Mouse (Mus musculus) frontal cortex, postnatal 36 days (tissue): ENCODE data around the gene Rnf214.
"Not testable (repeated sequence)": the region's sequence is repeated elsewhere in the genome, so short reads cannot be mapped to it uniquely, and the experiment has no call there.

Source experiments
- DNase-seq, 2 experiments: peaks; one replicate each; pipeline ENCODE4 v3.0.0; 2022; ENCODE audit warnings: low spot score in 2 of 2

Gene Rnf214

GRCm38 (mm10) chr9:45850528-45851155 lies 56.1 kb downstream of the Rnf214 start:
- no peak for DNase-seq

GRCm38 (mm10) chr9:45849528-45850408 lies 56.9 kb downstream of the Rnf214 start:
- peak; percentile 67 to 83 for DNase-seq

GRCm38 (mm10) chr9:45846891-45847460 lies 59.7 kb downstream of the Rnf214 start:
- no peak for DNase-seq

GRCm38 (mm10) chr9:45846176-45846575 lies 60.5 kb downstream of the Rnf214 start:
- DNase-seq, result not testable (repeated sequence)

GRCm38 (mm10) chr9:45845541-45845940 lies 61.2 kb downstream of the Rnf214 start:
- no peak for DNase-seq

- DNase-seq, result no peak
Observed at GRCm38 (mm10) chr9:45843780-45844179, 62.9 kb downstream of the Rnf214 start.

GRCm38 (mm10) chr9:45843007-45843406 lies 63.7 kb downstream of the Rnf214 start:
- no peak for DNase-seq

- no peak for DNase-seq
Observed at GRCm38 (mm10) chr9:45841458-45841857, 65.3 kb downstream of the Rnf214 start.

- no peak for DNase-seq
Observed at GRCm38 (mm10) chr9:45840331-45840730, 66.4 kb downstream of the Rnf214 start.

- no peak for DNase-seq
Observed at GRCm38 (mm10) chr9:45839982-45840300, 66.8 kb downstream of the Rnf214 start.

- no peak for DNase-seq
Observed at GRCm38 (mm10) chr9:45839139-45839981, 67.4 kb downstream of the Rnf214 start.

- DNase-seq, result peak; percentile 85 to 90
Observed at GRCm38 (mm10) chr9:45838434-45839138, 68.1 kb downstream of the Rnf214 start, which contains the start of gene Bace1. TSS of gene Bace1 (plus strand) at chr9:45838580.

- no peak for DNase-seq
Observed at GRCm38 (mm10) chr9:45838069-45838433, 68.7 kb downstream of the Rnf214 start.

- DNase-seq, result no peak
Observed at GRCm38 (mm10) chr9:45833461-45833860, 73.2 kb downstream of the Rnf214 start.

- no peak for DNase-seq
Observed at GRCm38 (mm10) chr9:45832898-45833297, 73.8 kb downstream of the Rnf214 start.

GRCm38 (mm10) chr9:45829107-45829506 lies 77.6 kb downstream of the Rnf214 start:
- DNase-seq, result peak in 1 of 2 experiments; percentile 72

GRCm38 (mm10) chr9:45828291-45828963 lies 78.3 kb downstream of the Rnf214 start, which contains the start of gene Cep164:
TSS of gene Cep164 (minus strand) at chr9:45828691.
- DNase-seq, result peak; percentile 85 to 91

GRCm38 (mm10) chr9:45827663-45828290 lies 78.9 kb downstream of the Rnf214 start:
- no peak for DNase-seq

- DNase-seq, result no peak
Observed at GRCm38 (mm10) chr9:45818406-45819011, 88.2 kb downstream of the Rnf214 start.

- DNase-seq, result no peak
Observed at GRCm38 (mm10) chr9:45815525-45815924, 91.2 kb downstream of the Rnf214 start.
